Mouse (Mus musculus) hindbrain, embryonic 10.5 days (tissue): Measurements from ENCODE around the gene Hivep2. TPM values are rescaled to one million over a fixed set of nuclear protein-coding genes. Genes with fewer than 3 reads are reported as not detected.

ENCODE experiments used
- DNase-seq: peaks from one replicate; pipeline ENCODE4 v3.0.0-alpha.2; 2017; ENCODE audit warnings: low spot score
- H3K27ac ChIP-seq: fragments of 300-500 bp; sonication (generic); 2 replicates; pipeline ENCODE4 v1.5.1; 2016; ENCODE audit warnings: mild to moderate bottlenecking, moderate library complexity
- H3K27me3 ChIP-seq: fragments of 300-500 bp; sonication (generic); 2 replicates; pipeline ENCODE4 v1.6.1; 2016; ENCODE audit warnings: mild to moderate bottlenecking; ENCODE audit not compliant: poor library complexity, insufficient read depth, severe bottlenecking
- H3K36me3 ChIP-seq: fragments of 300-500 bp; sonication (generic); 2 replicates; pipeline ENCODE4 v1.6.1; 2016; ENCODE audit warnings: mild to moderate bottlenecking, moderate library complexity
- H3K4me1 ChIP-seq: fragments of 300-500 bp; sonication (generic); replicated peaks from 2 replicates; pipeline ENCODE4 v1.6.1; 2016; ENCODE audit warnings: mild to moderate bottlenecking
- H3K4me3 ChIP-seq: fragments of 300-500 bp; sonication (generic); 2 replicates; pipeline ENCODE4 v1.5.1; 2016; ENCODE audit warnings: mild to moderate bottlenecking, moderate library complexity
- H3K9me3 ChIP-seq: fragments of 300-500 bp; sonication (generic); 2 replicates; pipeline ENCODE4 v1.6.1; 2016; ENCODE audit warnings: mild to moderate bottlenecking, moderate library complexity
- WGBS: fragments of 180-500 bp; shearing (Covaris S2); methylation state at CpG from one replicate; pipeline ENCODE4 v1.1.7; 2016; 5-methylcytosine and 5-hydroxymethylcytosine counted together
- polyA plus RNA-seq: library from polyadenylated mRNA; unstranded; fragments of >200 nt; fragmentation: Nextera tagmentation; extraction: Ambion mirVana; gene quantifications from 2 replicates; pipeline ENCODE4 v1.2.1, GENCODE M21; 2016

Gene Hivep2
- polyA plus RNA-seq, 1 experiment from 2014 or later, result 1.2 TPM

- H3K9me3 ChIP-seq, result no peaks in the 10 kb centered on the region
- DNase-seq, result no peak
- WGBS, result 67% methylated on average over 6 of the region's 6 CpGs
- peaks cover 22% of the 10 kb centered on the region for H3K4me1 ChIP-seq
- H3K27me3 ChIP-seq, result no peaks in the 10 kb centered on the region
- H3K36me3 ChIP-seq, result no peaks in the 10 kb centered on the region
- H3K4me3 ChIP-seq, result peak overlapping the region; percentile 65
- 0 out of 2 replicates have a peak overlapping the region, but pooled peaks have one; percentile 96 for H3K27ac ChIP-seq
Observed at GRCm38 (mm10) chr10:13982271-13982670, 16.4 kb downstream of the Hivep2 start.

DNA sequence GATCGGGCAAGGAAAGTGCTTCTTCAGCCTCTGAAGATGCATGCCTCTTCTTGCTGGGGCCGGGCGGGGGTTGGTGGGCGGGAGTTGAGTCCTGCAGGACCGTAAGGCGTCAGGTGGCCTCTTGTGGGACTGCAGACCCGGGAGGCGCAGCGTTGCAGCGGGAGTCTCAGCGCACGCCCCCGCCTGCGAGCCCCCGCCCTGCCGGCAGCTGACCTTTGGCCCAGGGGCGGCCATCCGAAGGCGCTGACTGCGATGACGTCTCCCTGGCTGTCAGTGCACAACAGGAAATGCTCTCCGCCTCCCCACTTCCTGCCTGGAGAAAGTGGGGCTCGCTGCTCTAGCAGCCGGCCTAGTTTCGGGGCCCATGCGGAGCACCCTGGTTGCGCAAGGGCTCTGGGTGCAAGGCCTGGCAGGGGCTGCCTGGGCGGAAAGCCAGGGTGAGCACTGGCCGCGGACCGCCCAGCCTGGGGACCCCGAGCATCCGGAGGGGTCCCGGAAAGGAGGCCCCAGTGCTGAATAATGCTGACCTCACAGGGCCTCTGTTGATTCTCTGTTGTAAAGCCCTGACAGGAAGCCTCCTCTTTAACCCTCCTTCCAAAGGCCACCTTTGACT is 17.0 kb downstream of the Hivep2 start:
- no peaks in the 10 kb centered on the region for H3K9me3 ChIP-seq
- H3K27ac ChIP-seq, result peak overlapping the region; percentile 96
- H3K36me3 ChIP-seq, result no peaks in the 10 kb centered on the region
- peak; percentile 85 for DNase-seq
- H3K27me3 ChIP-seq, result no peaks in the 10 kb centered on the region
- peaks cover 22% of the 10 kb centered on the region for H3K4me1 ChIP-seq
- H3K4me3 ChIP-seq, result peak overlapping the region; percentile 65
- WGBS, result 1% methylated on average over 34 of the region's 34 CpGs

GRCm38 (mm10) chr10:13983631-13984030 is 17.8 kb downstream of the Hivep2 start:
- Histone ChIP-seq H3K4me1 (peaks cover 26% of the 10 kb centered on the region), H3K27ac (peak overlapping the region; percentile 96), H3K36me3 (no peaks in the 10 kb centered on the region), H3K27me3 (no peaks in the 10 kb centered on the region), H3K9me3 (no peaks in the 10 kb centered on the region), H3K4me3 (peak overlapping the region; percentile 65; the same call in 1 of the 2 replicates)
- WGBS, result 50% methylated on average over 12 of the region's 12 CpGs
- peak; percentile 10 for DNase-seq

GRCm38 (mm10) chr10:13984233-13984632 is 18.4 kb downstream of the Hivep2 start:
- H3K27ac ChIP-seq, result no peak overlapping the region
- no peaks in the 10 kb centered on the region for H3K36me3 ChIP-seq
- H3K4me3 ChIP-seq, result no peak overlapping the region
- no peaks in the 10 kb centered on the region for H3K27me3 ChIP-seq
- no peaks in the 10 kb centered on the region for H3K9me3 ChIP-seq
- DNase-seq, result no peak
- peaks cover 27% of the 10 kb centered on the region for H3K4me1 ChIP-seq

- Histone ChIP-seq H3K4me3 (no peak overlapping the region), H3K4me1 (peaks cover 27% of the 10 kb centered on the region), H3K36me3 (no peaks in the 10 kb centered on the region), H3K27me3 (no peaks in the 10 kb centered on the region), H3K9me3 (no peaks in the 10 kb centered on the region), H3K27ac (no peak overlapping the region)
- DNase-seq, result no peak
- WGBS, result 92% methylated on average over 2 of the region's 2 CpGs
Observed at GRCm38 (mm10) chr10:13986539-13986938, 20.7 kb downstream of the Hivep2 start.

GRCm38 (mm10) chr10:13987336-13987735 is 21.5 kb downstream of the Hivep2 start:
- Histone ChIP-seq H3K4me3 (no peak overlapping the region), H3K27me3 (no peaks in the 10 kb centered on the region), H3K9me3 (no peaks in the 10 kb centered on the region), H3K27ac (no peak overlapping the region), H3K36me3 (no peaks in the 10 kb centered on the region), H3K4me1 (peaks cover 25% of the 10 kb centered on the region)
- DNase-seq, result no peak
- WGBS, result 91% methylated on average over 3 of the region's 3 CpGs

DNA sequence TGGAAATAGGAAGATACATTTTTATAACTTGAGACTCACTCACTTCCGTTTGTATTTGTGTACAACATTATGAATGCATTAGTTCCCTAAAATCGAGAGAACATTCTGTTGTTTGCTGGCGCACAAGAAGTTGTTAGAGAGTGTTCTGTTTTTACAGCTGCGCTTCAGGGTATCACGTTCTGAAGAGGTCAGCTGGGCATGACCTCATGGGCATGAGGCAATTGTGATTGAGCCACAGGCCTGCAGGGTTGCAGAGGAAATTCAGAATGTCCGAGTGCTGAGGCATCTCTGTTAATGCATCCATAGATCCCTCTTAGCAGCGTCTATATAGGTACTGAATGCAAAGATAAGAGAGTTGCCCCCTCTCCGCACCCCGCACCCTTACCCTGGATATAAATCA is 22.4 kb downstream of the Hivep2 start:
- no peak overlapping the region for H3K27ac ChIP-seq
- 57% methylated on average over 9 of the region's 9 CpGs for WGBS
- H3K36me3 ChIP-seq, result no peaks in the 10 kb centered on the region
- DNase-seq, result peak; percentile 17
- H3K4me1 ChIP-seq, result peaks cover 16% of the 10 kb centered on the region
- no peaks in the 10 kb centered on the region for H3K9me3 ChIP-seq
- H3K4me3 ChIP-seq, result no peak overlapping the region
- no peaks in the 10 kb centered on the region for H3K27me3 ChIP-seq

DNA sequence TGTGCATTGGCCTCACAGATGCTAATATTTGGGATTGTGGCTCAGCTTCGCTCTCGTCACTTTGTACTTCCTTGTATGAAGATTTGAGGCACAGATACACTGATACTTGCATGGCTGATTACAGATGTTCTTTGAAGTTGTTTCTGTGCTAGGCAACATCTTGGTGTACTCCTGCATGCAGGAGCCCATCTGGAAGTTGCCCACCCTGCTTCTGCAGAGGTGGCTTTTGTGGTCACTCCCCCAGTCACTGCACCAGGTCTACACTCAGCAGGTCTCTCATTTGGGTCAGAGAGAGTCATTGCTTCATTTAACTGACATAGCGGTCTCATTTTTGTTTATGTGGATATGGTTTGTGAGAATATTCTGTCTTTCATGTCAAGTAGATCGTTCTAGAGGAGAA is 22.9 kb downstream of the Hivep2 start:
- H3K27ac ChIP-seq, result no peak overlapping the region
- no peaks in the 10 kb centered on the region for H3K36me3 ChIP-seq
- no peak overlapping the region for H3K4me3 ChIP-seq
- no peak for DNase-seq
- H3K27me3 ChIP-seq, result no peaks in the 10 kb centered on the region
- H3K9me3 ChIP-seq, result no peaks in the 10 kb centered on the region
- WGBS, result 84% methylated on average over 4 of the region's 4 CpGs
- H3K4me1 ChIP-seq, result peaks cover 11% of the 10 kb centered on the region

GRCm38 (mm10) chr10:13990842-13991241 is 25.0 kb downstream of the Hivep2 start:
- peaks cover 5% of the 10 kb centered on the region; the same call in 1 of the 2 replicates for H3K4me1 ChIP-seq
- no peaks in the 10 kb centered on the region for H3K9me3 ChIP-seq
- WGBS, result 84% methylated on average over 2 of the region's 2 CpGs
- DNase-seq, result no peak
- H3K36me3 ChIP-seq, result no peaks in the 10 kb centered on the region
- no peak overlapping the region for H3K4me3 ChIP-seq
- no peaks in the 10 kb centered on the region for H3K27me3 ChIP-seq
- no peak overlapping the region for H3K27ac ChIP-seq

DNA sequence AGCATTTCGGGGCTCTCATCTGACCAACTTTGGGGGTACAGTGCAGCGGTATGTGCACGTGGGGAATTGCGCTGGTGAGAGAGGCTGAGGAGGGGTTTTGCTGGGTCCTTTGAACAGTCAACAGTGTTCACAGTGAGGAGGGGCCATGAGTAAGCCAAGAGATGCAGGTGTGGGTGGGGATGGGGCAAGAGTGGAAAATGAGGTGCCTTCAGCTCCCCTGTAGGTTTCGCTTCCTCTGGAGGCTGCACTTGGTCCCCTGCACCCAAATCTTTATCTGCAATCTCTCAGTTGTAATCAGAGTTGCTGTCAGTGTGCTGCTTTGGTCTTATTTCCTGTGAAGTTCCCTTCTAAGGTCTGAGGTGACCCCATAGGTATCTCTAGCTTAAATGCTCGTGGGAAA is 27.5 kb downstream of the Hivep2 start:
- peaks cover 4% of the 10 kb centered on the region; the same call in 1 of the 2 replicates for H3K4me1 ChIP-seq
- no peak overlapping the region for H3K27ac ChIP-seq
- WGBS, result 87% methylated on average over 6 of the region's 6 CpGs

GRCm38 (mm10) chr10:13997336-13997735 is 31.5 kb downstream of the Hivep2 start:
- no peaks in the 10 kb centered on the region for H3K4me1 ChIP-seq

More for the DNA sequence above, 27.5 kb downstream of the Hivep2 start:
- no peak for DNase-seq
- Histone ChIP-seq H3K9me3 (no peaks in the 10 kb centered on the region), H3K27me3 (no peaks in the 10 kb centered on the region), H3K4me3 (no peak overlapping the region), H3K36me3 (no peaks in the 10 kb centered on the region)

GRCm38 (mm10) chr10:14004769-14005517 is 39.1 kb downstream of the Hivep2 start:
- H3K9me3 ChIP-seq, result no peaks in the 10 kb centered on the region
- no peaks in the 10 kb centered on the region for H3K27me3 ChIP-seq
- no peaks in the 10 kb centered on the region for H3K36me3 ChIP-seq
- no peak for DNase-seq
- no peak overlapping the region for H3K4me3 ChIP-seq
- H3K4me1 ChIP-seq, result 0 out of 2 replicates have a peak, but pooled peaks cover 6% of the 10 kb centered on the region
- whole genome bisulfite sequencing, result 68% methylated on average over 4 of the region's 4 CpGs
- no peak overlapping the region for H3K27ac ChIP-seq

More at GRCm38 (mm10) chr10:13997336-13997735, 31.5 kb downstream of the Hivep2 start:
- Histone ChIP-seq H3K4me3 (no peak overlapping the region), H3K27ac (no peak overlapping the region), H3K9me3 (no peaks in the 10 kb centered on the region), H3K36me3 (no peaks in the 10 kb centered on the region), H3K27me3 (no peaks in the 10 kb centered on the region)
- no peak for DNase-seq
- WGBS, result 88% methylated on average over 4 of the region's 4 CpGs

GRCm38 (mm10) chr10:14009721-14010120 is 43.8 kb downstream of the Hivep2 start:
- no peak for DNase-seq
- no peaks in the 10 kb centered on the region for H3K9me3 ChIP-seq
- H3K27me3 ChIP-seq, result no peaks in the 10 kb centered on the region
- H3K27ac ChIP-seq, result no peak overlapping the region
- no peaks in the 10 kb centered on the region for H3K36me3 ChIP-seq
- no peak overlapping the region for H3K4me3 ChIP-seq
- 75% methylated on average over 2 of the region's 2 CpGs for WGBS
- 0 out of 2 replicates have a peak, but pooled peaks cover 4% of the 10 kb centered on the region for H3K4me1 ChIP-seq
